Mouse (Mus musculus) embryonic stem cell, embryonic (primary cell): ENCODE measurements around the gene Scn8a.

Experiments used
- CTCF ChIA-PET, 4 experiments: fragments of 300-600 bp in 2 of 4; fragments of 350-600 bp in 2 of 4; sonication (Branson Sonifier 250); formaldehyde crosslinking; loops; one replicate each; lab custom pipeline; 2022; ENCODE audit warnings: inconsistent platforms in 2 of 4; lab: Charles Lee
- POLR2A ChIA-PET, 4 experiments: fragments of 300-600 bp in 2 of 4; fragments of 350-600 bp in 2 of 4; sonication (Branson Sonifier 250); formaldehyde crosslinking; loops; one replicate each; lab custom pipeline; 2022; ENCODE audit warnings: antibody characterized with exemption in 4 of 4, inconsistent platforms in 1 of 4; lab: Charles Lee

Gene Scn8a

GRCm38 (mm10) chr15:100972795-100973194, 103.1 kb downstream of the Scn8a start:
- ChIA-PET CTCF (interaction anchor here in 2 of 4 experiments (0.6 to 1.2 kb wide), 3 partner anchors 105 to 968 kb away, joined by 3 to 5 read pairs (median 4); no protein-coding TSS in a partner anchor), POLR2A (no interaction called here)

- POLR2A ChIA-PET: interaction anchor here in 3 of 4 experiments (0.6 to 1.6 kb wide), 6 partner anchors 13 to 948 kb away, joined by 3 to 5 read pairs (median 3); partner anchors contain the start of gene Scn8a (in 1 of the 3)
- CTCF ChIA-PET: interaction anchor here (0.5 to 1.8 kb wide), 30 partner anchors 13 to 271 kb away, joined by 3 to 15 read pairs (median 4); no protein-coding TSS in a partner anchor
Observed at GRCm38 (mm10) chr15:100974679-100975078, 105.0 kb downstream of the Scn8a start.

GRCm38 (mm10) chr15:100983427-100984153, 113.9 kb downstream of the Scn8a start:
- CTCF ChIA-PET: interaction anchor here in 3 of 4 experiments (0.6 to 1.6 kb wide), 7 partner anchors 10 to 83 kb away, joined by 3 to 6 read pairs (median 3); no protein-coding TSS in a partner anchor
- POLR2A ChIA-PET: interaction anchor here in 1 of 4 experiments (0.6 to 1.8 kb wide), 4 partner anchors 13 to 158 kb away, joined by 3 to 4 read pairs (median 4); no protein-coding TSS in a partner anchor

GRCm38 (mm10) chr15:100984154-100984893, 114.7 kb downstream of the Scn8a start:
- ChIA-PET POLR2A (interaction anchor here in 1 of 4 experiments (0.6 to 1.8 kb wide), 6 partner anchors 14 to 304 kb away, joined by 3 to 4 read pairs (median 4); no protein-coding TSS in a partner anchor), CTCF (interaction anchor here in 3 of 4 experiments (0.6 to 1.6 kb wide), 7 partner anchors 9 to 82 kb away, joined by 3 to 6 read pairs (median 4); no protein-coding TSS in a partner anchor)

GRCm38 (mm10) chr15:100986479-100986878, 116.8 kb downstream of the Scn8a start:
- ChIA-PET POLR2A (interaction anchor here in 1 of 4 experiments (0.6 kb wide), 2 partner anchors 211 to 1396 kb away, joined by 3 to 4 read pairs; no protein-coding TSS in a partner anchor), CTCF (no interaction called here)

GRCm38 (mm10) chr15:100987031-100987430, 117.4 kb downstream of the Scn8a start:
- POLR2A ChIA-PET: interaction anchor here in 1 of 4 experiments (0.6 kb wide), 2 partner anchors 210 to 1395 kb away, joined by 3 to 4 read pairs; no protein-coding TSS in a partner anchor
- CTCF ChIA-PET: no interaction called here

- POLR2A ChIA-PET: interaction anchor here in 1 of 4 experiments (0.6 kb wide), 2 partner anchors 40 to 363 kb away, joined by 3 to 5 read pairs; no protein-coding TSS in a partner anchor
- CTCF ChIA-PET: interaction anchor here in 1 of 4 experiments (1.4 to 1.5 kb wide), 2 partner anchors 52 to 62 kb away, joined by 4 read pairs; no protein-coding TSS in a partner anchor
Observed at GRCm38 (mm10) chr15:100990283-100990682, 120.6 kb downstream of the Scn8a start.

- ChIA-PET CTCF (interaction anchor here (0.5 to 2.0 kb wide), 39 partner anchors 10 to 1460 kb away, joined by 3 to 14 read pairs (median 5); partner anchors contain the start of gene Scn8a (in 2 of the 4)), POLR2A (interaction anchor here in 2 of 4 experiments (0.7 to 0.9 kb wide), 2 partner anchors 9 to 177 kb away, joined by 3 read pairs; partner anchors contain the start of gene Acvr1b (in 1 of the 2))
Observed at GRCm38 (mm10) chr15:100997090-100997489, 127.4 kb downstream of the Scn8a start.

GRCm38 (mm10) chr15:101001685-101002084, 132.0 kb downstream of the Scn8a start:
- ChIA-PET POLR2A (no interaction called here), CTCF (interaction anchor here in 1 of 4 experiments (0.7 kb wide), 1 partner anchor 29 kb away, joined by 3 read pairs; no protein-coding TSS in a partner anchor)

GRCm38 (mm10) chr15:101002466-101002865, 132.8 kb downstream of the Scn8a start:
- CTCF ChIA-PET: interaction anchor here in 2 of 4 experiments (0.6 to 0.7 kb wide), 2 partner anchors 158 to 177 kb away, joined by 3 to 4 read pairs; no protein-coding TSS in a partner anchor
- POLR2A ChIA-PET: interaction anchor here in 1 of 4 experiments (1.3 kb wide), 1 partner anchor 9 kb away, joined by 3 read pairs; no protein-coding TSS in a partner anchor

- ChIA-PET CTCF (no interaction called here), POLR2A (interaction anchor here in 1 of 4 experiments (0.6 kb wide), 1 partner anchor 136 kb away, joined by 3 read pairs; no protein-coding TSS in a partner anchor)
Observed at GRCm38 (mm10) chr15:101004538-101004937, 134.9 kb downstream of the Scn8a start.

- CTCF ChIA-PET: interaction anchor here in 1 of 4 experiments (0.5 kb wide), 1 partner anchor 196 kb away, joined by 3 read pairs; no protein-coding TSS in a partner anchor
- POLR2A ChIA-PET: interaction anchor here in 1 of 4 experiments (1.5 kb wide), 1 partner anchor 11 kb away, joined by 5 read pairs; no protein-coding TSS in a partner anchor
Observed at GRCm38 (mm10) chr15:101005717-101006116, 136.1 kb downstream of the Scn8a start.

- CTCF ChIA-PET: interaction anchor here (0.5 to 1.6 kb wide), 17 partner anchors 9 to 249 kb away, joined by 3 to 12 read pairs (median 4); no protein-coding TSS in a partner anchor
- POLR2A ChIA-PET: interaction anchor here in 2 of 4 experiments (0.7 to 1.5 kb wide), 6 partner anchors 10 to 200 kb away, joined by 3 to 8 read pairs (median 4); no protein-coding TSS in a partner anchor
Observed at GRCm38 (mm10) chr15:101006251-101007040, 136.8 kb downstream of the Scn8a start.

GRCm38 (mm10) chr15:101007236-101007635, 137.6 kb downstream of the Scn8a start:
- ChIA-PET POLR2A (interaction anchor here in 2 of 4 experiments (0.7 to 1.5 kb wide), 6 partner anchors 9 to 201 kb away, joined by 3 to 8 read pairs (median 4); no protein-coding TSS in a partner anchor), CTCF (interaction anchor here in 3 of 4 experiments (0.9 to 1.6 kb wide), 13 partner anchors 8 to 250 kb away, joined by 3 to 12 read pairs (median 4); no protein-coding TSS in a partner anchor)

GRCm38 (mm10) chr15:101008386-101009010, 138.8 kb downstream of the Scn8a start:
- CTCF ChIA-PET: interaction anchor here in 1 of 4 experiments (0.6 kb wide), 1 partner anchor 662 kb away, joined by 12 read pairs; no protein-coding TSS in a partner anchor
- POLR2A ChIA-PET: no interaction called here

GRCm38 (mm10) chr15:101011352-101011751, 141.7 kb downstream of the Scn8a start:
- POLR2A ChIA-PET: interaction anchor here in 1 of 4 experiments (0.7 to 1.0 kb wide), 2 partner anchors 9 to 32 kb away, joined by 3 read pairs; no protein-coding TSS in a partner anchor

More at GRCm38 (mm10) chr15:101011352-101011751, 141.7 kb downstream of the Scn8a start:
- CTCF ChIA-PET: no interaction called here
